Mouse (Mus musculus): ENCODE results near the gene Map4.

Gene Map4

DNA sequence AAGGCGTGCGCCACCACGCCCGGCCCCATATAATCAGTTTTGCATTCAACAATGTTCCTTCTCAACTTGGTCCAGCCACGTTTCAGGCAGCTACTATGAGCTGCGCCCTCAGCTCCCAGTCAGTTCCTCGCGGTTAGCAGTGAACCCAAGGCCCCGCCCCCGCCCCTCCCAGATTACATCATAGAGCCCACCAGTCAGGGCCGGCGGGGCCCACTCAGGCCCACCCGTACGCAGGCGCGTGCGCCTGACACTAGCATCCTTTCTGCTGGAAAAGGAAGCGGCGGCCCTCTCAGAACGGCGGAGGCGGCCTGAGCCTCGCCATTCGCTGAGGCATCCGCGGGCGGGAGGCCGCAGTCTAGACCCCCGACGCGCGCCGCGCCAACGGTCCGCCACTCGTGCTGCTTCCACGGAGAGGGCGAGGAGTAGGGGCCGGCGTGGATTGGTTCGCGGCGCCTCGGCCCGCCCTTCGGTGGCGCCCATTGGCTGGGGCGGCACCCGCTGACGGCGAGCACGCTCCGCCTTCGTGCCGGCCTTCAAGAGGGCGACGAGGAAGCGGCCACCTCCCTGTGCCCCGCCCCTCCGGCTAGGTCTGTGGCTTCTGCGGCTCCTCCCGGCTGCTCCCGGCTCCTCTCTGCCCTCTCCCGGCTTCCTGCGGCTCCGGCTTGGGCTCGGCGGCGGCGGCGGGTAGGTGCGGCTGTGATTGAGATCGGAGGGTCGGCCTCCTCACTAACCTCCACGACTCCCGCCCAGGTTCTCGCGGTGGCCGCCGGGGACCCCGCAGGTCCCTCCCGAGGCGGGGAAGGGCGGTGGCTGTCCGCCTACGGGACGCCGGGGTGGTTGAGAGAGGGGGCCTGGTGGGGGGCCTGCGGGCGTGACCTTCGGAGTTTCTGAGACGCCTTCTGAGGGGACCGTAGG is at the start of gene Map4:
Gene Map4 (plus strand): TSS at position 204 of the 915 bp plus-strand sequence.
- DNase-seq = peak; percentile 94

DNA sequence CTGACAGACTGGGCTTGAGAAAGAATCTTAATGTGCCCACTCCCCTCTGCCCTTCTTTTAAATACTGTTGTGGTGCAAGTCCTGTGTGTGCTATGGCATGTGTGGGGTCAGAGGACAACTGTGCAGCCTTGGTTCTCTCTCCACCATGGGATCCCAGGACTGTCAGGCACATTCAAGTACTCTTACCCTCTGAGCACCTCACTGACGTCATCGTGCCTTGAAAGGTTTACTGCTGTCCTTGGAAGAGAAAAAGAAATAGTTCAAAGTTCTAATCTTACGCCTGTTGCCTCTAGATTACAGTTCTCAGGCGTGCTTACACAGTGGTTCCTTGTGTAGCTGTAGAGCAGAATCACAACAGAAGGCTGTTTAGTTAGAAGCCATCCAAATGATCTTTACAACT is 45.0 kb upstream of the Map4 start:
- DNase-seq = no peak

DNA sequence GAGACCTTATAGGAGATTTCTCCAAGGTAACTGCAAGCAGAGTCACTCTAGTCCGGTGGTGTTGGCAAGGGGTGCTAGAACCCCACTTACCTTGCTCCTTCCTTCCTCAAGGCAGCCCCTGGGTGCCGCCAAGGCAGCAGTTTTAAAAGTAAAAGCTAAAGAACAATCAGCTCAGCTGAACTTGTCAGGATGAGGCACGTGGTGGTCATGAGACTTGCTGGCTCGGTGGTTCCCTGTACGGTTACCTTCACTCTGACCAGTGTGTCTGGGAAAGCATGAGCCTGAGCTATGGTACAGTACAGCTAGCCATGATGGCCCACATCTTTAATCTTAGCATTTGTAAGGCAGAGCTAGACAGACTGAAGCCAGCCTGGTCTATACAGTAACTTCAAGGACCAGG is 43.9 kb upstream of the Map4 start:
- no peak for DNase-seq

DNA sequence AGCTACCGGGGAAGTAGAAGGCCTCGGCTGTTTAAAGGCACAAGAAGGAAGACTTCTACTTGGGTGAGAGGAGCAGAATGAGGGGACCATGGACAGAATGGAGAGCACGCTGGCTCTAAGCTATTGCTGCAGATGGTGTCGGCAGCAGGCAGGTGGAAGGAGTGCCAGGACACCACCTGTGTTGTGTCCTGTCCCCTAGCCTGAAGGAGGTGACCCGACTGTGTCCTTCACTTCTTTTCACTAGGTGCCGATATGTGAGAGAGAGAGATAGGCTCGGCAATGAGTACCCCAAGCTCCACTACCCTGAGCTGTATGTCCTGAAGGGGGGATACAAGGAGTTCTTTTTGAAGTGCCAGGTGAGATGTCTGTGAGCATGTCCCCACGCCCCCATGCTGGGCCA is 39.8 kb upstream of the Map4 start:
- DNase-seq = no peak

DNA sequence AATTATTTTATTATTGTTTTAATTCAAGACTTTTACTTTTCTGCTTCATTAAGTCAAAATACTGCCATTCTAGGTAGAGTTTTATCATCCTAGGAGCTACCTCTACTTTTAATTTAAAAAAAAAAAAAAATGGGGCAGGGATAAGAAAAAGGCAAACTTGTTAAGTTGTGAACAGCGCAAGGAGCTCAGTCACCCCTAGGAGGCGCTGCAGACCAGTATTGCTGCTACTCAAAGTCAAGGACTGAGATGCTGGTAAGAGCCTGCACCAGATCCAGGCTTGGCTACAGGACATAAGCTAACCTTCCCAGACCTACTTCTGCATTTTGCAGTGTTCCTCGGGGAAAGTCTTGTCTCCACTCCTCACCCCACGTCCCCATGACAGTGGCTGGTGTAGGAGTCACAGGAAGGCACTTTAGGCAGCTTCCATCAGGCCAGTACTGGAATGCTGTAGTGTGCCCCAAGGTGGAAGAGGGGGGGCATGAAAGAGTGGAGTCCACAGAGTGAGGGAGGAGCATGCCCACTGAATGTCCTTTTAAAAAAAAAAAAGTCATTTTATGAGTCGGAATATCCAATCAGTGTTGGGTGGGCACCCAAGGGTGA is 38.5 kb upstream of the Map4 start:
- DNase-seq = peak; percentile 91

DNA sequence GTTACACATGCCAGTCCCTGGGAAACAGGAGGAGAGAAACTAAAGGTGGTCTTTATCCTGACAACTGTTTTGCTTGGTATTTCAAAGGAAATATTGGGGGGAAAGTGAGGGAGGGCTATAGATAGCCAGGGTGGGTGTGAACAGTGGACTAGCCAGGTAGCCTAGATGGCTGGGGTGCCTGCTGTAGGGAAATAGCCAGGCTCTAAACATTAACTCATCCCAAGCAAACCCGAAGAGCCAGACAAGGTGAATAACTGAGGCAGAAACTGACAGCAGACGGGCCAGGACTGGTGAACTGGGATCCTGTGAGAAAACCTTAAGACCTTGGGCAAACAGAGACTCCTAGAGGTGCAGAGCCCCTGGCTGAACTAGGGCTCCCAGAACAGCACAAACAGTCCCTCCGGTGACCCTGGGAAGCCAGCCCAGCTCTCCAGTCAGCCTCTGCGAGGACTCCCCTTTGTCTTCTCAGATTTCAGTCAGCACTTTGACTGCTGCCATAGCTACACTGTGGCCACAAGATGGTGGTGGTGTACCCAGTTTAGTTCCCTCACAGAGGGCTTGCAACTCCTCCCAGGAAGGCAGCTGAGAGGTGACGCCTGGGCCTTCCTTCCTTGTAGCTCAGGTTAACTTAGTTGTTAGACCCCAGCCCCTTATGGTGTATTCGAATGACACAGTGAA is 36.7 kb upstream of the Map4 start:
- peak; percentile 66 for DNase-seq

DNA sequence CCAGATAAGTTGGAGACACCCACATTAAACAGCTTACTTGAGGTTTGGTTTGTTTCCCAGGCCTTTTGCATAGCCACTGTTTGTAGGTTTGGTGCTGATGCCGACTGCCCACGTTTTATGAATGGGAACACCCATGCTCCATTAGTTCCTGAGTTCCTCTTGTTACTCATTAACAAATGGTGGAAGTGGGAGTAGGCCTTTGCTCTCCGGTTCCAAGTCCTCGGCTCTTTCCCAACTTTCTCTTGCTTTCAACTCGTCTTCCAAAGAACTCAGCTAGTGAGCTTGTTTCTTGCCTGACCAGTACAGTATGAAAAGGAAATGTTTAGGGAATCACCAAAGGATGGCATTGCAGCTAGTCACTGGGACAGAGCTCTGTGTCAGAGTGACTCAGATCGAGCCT is 35.7 kb upstream of the Map4 start:
- DNase-seq = no peak

DNA sequence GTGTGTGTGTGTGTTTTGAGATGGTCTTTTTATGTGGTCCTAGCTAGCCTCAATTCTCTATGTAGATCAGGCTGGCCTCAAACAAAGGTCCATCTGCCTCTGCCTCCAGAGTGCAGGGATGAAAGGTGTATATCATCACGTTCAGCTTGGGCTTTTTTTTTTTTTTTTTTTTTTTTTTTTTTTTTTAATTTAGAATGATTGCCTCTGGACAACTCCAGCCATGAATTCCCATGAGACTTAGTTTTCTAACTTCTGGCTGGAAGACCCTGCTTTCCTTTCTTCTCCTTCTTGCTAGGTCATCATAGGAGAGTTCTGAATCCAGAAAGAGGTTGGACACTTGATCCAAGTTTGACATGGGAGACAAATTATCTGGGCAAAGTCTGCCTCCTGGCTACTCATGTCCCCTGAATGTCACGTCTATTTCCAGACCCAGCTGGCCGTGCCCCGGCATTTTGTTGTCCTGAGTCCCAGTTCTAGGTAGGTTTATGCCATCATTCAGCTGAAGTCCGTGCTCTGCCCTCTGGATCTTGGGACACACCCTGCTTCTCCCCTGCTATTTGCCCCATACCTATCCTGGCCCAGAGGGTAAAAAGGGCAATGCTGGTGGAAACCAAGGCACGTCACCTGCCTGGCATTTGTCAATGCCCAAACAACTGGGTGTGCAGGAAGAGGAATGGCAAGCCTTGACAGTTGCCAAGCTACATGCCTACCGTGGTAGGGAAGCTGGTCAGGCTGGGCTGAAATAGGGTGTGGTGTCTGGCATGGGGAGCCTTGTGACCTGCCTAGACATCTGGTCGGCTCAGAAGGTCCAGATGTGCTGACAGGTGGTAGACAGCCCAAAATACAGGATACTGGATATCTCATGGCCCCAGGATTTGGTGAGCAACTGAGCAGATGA is 34.8 kb upstream of the Map4 start:
- DNase-seq = no peak

DNA sequence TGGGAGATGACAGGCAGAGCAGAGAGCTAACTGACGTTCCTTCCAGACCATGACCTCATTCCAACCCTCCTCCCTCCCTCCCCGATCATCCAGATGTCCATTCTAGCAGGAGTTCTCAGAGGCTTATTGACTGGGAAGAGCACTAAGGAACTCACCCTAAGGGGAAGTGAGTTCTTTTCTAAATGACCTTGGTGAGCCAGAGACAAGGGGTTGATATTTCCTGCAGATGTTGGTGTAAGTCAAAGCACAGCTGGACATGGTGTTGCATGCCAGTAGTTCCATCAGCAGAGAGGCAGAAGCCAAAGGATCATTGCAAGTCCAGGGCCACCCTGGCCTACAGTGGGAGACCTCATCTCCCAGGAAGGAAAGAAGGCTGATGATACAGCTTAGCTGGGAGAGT is 33.2 kb upstream of the Map4 start:
- no peak for DNase-seq

DNA sequence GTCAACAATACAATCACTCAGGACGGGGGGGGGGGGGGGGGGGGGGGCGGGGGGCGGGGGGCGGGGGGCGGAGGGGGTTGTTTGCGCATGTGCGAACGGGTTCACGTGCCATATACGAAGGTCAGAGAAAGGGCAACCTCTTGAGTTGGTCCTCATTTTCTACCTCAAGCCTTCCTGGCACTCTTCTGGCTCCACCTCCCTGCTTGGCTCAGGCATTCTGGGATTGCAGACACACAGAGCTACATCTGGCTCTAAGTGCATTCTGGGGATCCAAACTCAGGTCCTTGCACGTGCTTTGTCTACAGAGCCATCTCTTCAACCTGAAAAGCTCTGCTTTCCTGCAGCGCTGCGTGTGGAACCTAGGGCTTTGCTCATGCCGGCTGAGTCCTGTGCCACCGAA is 31.9 kb upstream of the Map4 start:
- DNase-seq = no peak

DNA sequence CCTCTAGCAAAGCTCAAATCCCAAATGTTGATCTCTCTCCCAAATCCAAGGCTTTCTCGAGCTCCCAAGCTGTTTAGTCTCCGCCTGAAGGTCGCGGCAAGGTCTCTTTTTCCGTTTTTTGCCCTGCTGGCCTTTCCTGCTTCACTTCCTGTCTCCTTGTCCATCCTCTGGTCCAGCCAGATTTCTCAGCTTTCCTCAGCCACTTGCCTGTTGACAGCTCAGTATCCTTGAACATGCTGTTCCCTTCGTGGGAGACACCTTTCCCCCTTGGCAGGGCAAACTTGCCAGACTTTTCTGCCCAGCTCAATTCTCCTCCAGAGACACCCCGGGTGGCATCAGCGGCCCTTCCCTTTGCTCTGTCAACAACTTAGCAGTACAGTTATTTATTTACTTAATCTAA is 31.5 kb upstream of the Map4 start:
- DNase-seq = no peak

DNA sequence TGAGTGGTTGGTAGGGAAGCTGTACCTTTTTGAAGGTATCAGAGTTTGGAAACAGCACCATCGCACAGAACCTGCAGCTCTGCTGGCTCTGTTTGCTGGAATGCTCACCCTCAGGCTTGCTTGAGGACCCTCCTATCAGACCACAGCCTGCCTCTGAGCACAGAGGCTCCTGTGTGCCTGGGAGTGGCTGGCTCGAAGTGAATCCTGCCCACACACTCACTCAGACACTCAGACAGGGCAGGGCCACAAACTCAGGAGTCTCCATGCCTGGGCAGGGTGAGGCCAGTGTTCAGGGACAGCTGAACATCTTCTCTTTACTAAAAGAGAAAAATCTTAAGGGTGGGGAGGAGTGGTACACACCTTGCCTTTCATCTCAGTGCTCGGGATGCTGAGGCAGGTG is 30.7 kb upstream of the Map4 start:
- no peak for DNase-seq

DNA sequence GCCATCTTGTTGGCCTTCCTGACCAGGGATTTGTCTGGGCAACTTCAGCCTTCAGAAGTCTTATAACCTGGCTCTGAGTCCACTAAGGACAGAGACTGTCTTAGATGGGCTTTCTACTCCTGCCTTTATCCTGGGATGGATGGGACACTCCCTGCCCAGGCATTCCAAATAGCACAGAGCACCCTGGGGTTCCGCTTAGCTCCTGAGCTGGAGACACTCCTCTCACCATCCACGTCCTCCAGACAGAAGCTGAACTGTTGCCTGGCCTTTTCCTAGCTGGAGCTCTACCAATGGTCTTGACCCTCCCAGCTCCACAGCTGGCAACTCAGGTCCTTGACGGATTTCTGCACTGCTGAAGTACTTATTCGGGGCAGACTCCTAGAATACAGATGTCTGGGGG is 29.0 kb upstream of the Map4 start:
- no peak for DNase-seq

DNA sequence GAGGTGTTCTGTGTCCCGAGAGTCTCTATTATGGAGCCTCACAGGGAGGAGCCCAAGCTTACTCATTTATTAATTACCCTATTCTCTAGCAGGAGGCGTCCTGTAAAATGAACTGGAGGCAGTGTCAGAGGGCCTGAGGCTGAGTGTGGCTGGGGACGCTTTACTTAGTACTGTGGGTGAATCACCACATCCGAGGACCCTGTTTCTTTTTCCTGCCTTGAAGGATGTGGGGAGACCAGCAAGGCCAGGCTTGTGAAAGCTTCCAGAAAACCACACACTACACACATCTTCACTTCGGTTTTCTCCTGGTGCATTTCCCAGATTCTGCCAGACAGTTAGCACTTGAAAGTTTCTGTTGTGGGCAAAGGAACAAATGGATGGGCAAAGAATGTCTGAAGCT is 28.5 kb upstream of the Map4 start:
- no peak for DNase-seq

DNA sequence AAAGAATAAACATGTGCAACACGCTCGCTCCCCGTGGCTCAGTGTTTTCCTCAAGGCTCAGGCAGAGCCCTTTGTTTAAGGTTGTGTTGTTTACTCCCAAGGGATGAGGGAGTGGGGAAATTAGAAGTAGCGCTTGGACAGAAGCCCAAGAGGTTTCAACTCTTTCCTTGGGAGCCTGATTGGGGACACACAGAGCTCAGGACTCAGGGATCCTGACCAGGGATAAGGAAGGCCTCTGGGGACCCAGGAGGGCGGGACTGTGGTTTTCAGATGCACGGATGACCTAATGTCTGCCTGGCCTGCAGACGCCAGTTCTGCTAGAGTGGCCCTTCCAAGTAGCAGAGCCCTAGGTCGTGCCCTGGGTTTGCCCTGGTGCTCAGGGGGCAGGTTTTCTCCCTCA is 24.0 kb upstream of the Map4 start:
- DNase-seq = no peak

DNA sequence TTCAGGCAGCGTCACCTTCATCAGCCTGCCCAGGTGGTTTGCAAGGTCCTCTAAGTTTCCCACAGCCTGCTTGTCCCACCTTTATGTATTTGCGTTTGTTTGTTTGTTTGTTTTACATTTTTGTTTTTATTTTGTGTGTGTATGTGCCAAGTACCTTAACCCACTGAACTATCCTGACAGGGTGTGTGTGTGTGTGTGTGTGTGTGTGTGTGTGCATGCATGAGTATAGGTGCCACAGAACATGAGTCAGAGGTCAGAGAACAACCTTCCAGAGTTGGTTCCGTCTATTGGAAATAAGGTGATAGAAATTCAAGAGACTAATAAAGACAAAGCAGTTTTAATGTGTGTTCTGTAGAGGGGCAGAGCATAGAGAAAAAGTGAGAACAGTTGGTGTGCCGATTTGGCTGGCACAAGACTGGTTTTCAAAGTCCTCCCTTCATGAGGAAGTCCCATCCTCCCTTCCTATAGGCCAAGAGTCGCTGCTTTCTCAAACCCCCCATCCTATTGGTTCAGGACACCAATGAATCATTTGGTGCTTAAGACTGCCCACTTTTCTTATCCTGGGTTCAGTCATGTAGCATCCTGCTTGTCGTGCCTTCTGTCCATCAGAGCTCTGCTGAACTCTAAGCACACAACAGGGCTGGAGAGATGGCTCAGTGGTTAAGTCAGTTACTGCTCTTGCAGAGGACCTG is 23.3 kb upstream of the Map4 start:
- no peak for DNase-seq

DNA sequence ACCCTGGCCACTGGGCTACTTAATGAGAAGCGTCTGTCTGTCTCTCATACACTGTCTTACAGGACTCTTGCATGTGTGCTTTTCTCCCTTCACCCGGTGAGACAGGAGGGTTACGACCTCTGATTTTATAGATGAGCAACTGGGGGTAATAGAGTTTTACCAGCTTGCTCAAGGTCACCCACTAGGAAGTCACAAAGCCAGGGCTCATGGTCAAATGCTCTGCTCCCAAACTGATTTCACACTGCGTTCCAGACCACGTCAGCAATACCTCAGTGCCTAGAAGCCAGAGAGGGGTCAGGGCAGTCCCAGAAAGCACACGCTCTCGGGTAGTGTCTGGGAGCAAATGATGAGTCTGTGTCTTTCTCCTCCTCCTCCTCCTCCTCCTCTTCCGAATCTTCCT is 22.2 kb upstream of the Map4 start:
- no peak for DNase-seq

DNA sequence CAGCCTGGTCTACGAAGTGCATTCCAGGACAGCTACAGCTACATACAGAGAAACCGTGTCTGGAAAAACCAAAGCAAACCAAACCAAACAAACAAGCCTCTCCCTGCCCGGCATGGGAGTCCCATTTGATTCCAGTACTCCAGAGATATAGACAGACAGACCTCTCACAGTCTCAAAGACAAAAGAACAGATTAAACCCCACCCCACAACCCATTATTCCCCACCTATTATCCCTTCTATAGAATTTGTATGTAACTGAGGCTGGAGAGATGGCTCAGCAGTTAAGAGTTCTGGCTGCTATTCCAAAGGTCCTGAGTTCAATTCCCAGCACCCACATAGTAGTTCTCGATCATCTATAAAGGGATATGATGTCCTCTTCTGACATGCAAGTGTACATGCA is 21.3 kb upstream of the Map4 start:
- DNase-seq = no peak

DNA sequence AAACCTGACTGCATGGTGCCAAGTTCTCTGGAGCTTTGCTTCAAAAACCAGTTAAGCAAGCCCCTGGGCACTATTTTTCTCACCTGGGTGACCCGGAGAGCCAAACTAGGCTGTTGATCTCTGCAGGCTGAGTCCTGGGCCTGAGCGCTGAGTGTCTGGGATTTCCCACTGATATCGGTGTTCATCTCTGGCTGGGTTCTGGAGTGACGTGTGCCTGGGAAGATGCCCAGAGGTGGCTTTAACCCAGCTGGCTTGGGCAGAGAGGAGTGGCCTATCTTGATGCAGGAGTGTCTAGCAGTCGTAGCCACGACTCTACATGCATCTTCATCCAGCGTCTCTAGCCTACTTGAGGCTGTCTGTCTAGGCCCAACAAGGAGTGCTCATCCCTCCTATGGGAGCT is 19.5 kb upstream of the Map4 start:
- DNase-seq = no peak

DNA sequence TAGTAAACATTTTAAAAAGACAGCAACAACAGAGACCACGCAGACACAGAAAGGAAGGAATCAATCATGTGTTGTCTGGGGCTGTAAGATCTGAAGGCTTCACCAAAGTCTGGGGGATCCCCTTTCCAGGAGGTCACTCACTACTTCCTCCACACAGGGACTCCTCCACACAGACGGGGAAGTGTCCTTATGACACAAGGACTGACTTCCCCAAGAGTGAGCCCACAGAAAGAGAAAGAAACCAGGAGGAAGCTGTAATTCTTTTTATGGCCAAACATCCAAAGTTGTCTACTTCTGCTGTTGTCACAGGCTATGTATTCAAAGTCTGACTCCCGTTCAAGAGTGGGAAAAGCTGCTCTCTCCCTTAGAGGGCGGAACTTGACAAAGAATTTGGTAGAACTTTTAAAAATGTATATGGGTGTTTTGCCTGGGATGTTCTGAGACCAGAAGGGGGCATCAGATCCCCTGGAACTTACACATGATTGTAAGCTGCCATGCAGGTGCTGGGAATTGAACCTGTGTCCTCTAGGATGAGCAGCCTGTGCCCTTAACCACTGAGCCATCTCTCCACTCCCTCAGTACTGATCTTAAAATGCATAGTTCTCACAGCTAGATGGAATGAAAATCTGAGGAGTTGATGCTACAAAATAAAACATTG is 16.9 kb upstream of the Map4 start:
- no peak for DNase-seq

DNA sequence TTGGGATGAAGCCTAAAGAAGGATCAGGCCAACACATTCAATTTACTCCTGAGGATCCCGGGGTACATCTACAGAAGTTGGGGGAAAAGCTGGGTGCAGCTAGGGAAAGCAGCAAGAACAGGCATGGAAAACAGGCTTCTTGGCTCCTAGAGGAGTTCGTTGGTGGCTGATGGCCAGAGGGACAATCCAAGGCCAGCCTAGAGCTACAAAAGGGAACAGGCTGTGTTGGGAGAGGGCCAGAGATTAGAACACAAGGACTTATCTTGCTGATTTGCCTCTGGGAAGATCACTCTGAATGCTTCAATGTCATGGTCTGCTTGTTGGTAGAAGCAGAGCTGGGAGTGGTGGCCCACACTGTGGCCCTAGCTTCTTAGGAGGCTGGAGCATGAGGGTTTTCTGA is 13.3 kb upstream of the Map4 start:
- no peak for DNase-seq

DNA sequence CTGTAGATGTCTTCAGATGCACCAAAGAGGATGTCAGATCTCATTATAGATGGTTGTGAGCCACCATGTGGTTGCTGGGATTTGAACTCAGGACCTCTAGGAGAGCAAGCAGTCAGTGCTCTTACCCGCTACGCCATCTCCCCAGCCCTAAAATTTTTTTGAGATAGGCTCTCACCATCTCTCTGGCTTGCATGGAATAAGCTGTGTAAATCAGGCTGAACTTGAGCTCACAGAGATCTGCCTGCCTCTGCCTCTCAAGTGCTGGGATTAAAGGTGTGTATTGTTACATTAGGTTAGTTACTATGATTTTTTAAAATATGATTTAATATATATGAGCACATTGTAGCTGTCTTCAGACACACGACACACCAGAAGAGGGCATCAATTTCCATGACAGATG is 2.1 kb upstream of the Map4 start:
- no peak for DNase-seq

Data from right cerebral cortex, postnatal 4 days (tissue).